Mouse (Mus musculus): ENCODE results near the gene Acbd4.

DNA sequence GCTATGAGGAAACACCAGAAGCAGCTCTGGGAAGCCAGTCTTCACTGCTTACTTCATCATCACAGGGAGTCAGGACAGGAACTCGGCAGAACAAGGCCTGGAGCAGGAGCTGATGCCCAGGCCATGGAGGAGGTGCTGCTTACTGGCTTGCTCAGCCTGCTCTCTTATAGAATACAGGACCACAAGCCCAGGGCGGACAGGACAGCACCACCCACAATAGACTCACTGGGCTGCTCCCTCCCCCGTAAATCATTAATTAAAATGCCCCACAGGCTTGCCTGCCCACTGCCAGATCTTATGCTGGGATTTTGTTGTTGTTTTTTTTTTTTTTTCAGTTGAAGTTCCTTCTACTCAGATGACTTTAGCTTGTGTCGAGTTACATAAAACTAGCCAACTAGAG, 46.3 kb downstream of the Acbd4 start:
- TF ChIP-seq CTCF (conservative IDR thresholded peaks at IDR 0.05; ENCODE audit: low read length) (no peak), NANOG (IDR thresholded peaks at IDR 0.05; ENCODE audit: borderline replicate concordance, low read length) (no peak)

All from E14TG2a.4 (cell line).